Mouse (Mus musculus) limb, embryonic 13.5 days (tissue): ENCODE data around the gene Ofcc1. TPM values are rescaled to one million over a fixed set of nuclear protein-coding genes. Genes with fewer than 3 reads are reported as not detected.
A peak's percentile ranks its signal among the peaks of the same experiment; 100 is the strongest.

Experiments used
- ATAC-seq: fragments of 200-750 bp; cut with Nextera tagmentation; 2 replicates; pipeline ENCODE4 v1.8.0; 2017; ENCODE audit warnings: low read depth, moderate number of reproducible peaks, moderate TSS enrichment; ENCODE audit not compliant: low FRiP score
- H3K27ac ChIP-seq: fragments of 300-500 bp; sonication (generic); 2 replicates; pipeline ENCODE4 v1.5.1; 2015; ENCODE audit warnings: inconsistent platforms, mild to moderate bottlenecking, moderate library complexity
- H3K27me3 ChIP-seq: fragments of 300-500 bp; sonication (generic); 2 replicates; pipeline ENCODE4 v1.6.1; 2015; ENCODE audit warnings: mild to moderate bottlenecking, inconsistent platforms
- H3K36me3 ChIP-seq: fragments of 300-500 bp; sonication (generic); 2 replicates; pipeline ENCODE4 v1.6.1; 2015; ENCODE audit warnings: inconsistent platforms, mild to moderate bottlenecking, moderate library complexity
- H3K4me1 ChIP-seq: fragments of 300-500 bp; sonication (generic); 2 replicates; pipeline ENCODE4 v1.6.1; 2015; ENCODE audit warnings: inconsistent platforms
- H3K4me2 ChIP-seq: fragments of 300-500 bp; sonication (generic); replicated peaks from 2 replicates; pipeline ENCODE4 v1.6.1; 2015; ENCODE audit warnings: inconsistent platforms, mild to moderate bottlenecking, moderate library complexity
- H3K4me3 ChIP-seq: fragments of 300-500 bp; sonication (generic); 2 replicates; pipeline ENCODE4 v1.5.1; 2015; ENCODE audit warnings: moderate library complexity, mild to moderate bottlenecking, inconsistent platforms
- H3K9ac ChIP-seq: fragments of 300-500 bp; sonication (generic); 2 replicates; pipeline ENCODE4 v1.6.1; 2015; ENCODE audit warnings: mild to moderate bottlenecking, inconsistent platforms
- H3K9me3 ChIP-seq: fragments of 300-500 bp; sonication (generic); 2 replicates; pipeline ENCODE4 v1.6.1; 2016; ENCODE audit warnings: inconsistent platforms
- WGBS: fragments of 180-500 bp; shearing (Covaris S2); methylation state at CpG from one replicate; pipeline ENCODE4 v1.1.7; 2015; 5-methylcytosine and 5-hydroxymethylcytosine counted together
- polyA plus RNA-seq: library from polyadenylated mRNA; unstranded; fragments of >200 nt; fragmentation: Nextera tagmentation; extraction: Ambion mirVana; gene quantifications from 2 replicates; pipeline ENCODE4 v1.2.1, GENCODE M21; 2015

Gene Ofcc1
- polyA plus RNA-seq, 1 experiment from 2014 or later: not detected

- H3K36me3 ChIP-seq: no peaks in the 10 kb centered on the region
- no peak for ATAC-seq
- no peaks in the 10 kb centered on the region for H3K27me3 ChIP-seq
- WGBS: 77% methylated on average over 9 of the region's 9 CpGs
- no peak overlapping the region for H3K4me3 ChIP-seq
- no peaks in the 10 kb centered on the region for H3K4me1 ChIP-seq
- no peak overlapping the region for H3K27ac ChIP-seq
- H3K4me2 ChIP-seq: no peak overlapping the region
- no peak overlapping the region for H3K9ac ChIP-seq
- no peaks in the 10 kb centered on the region for H3K9me3 ChIP-seq
Measured at GRCm38 (mm10) chr13:40208314-40208713, 152.9 kb downstream of the Ofcc1 start.

- no peak overlapping the region for H3K4me3 ChIP-seq
- no peaks in the 10 kb centered on the region for H3K27me3 ChIP-seq
- WGBS: 6% methylated on average over 3 of the region's 3 CpGs
- H3K36me3 ChIP-seq: no peaks in the 10 kb centered on the region
- H3K9ac ChIP-seq: no peak overlapping the region
- no peaks in the 10 kb centered on the region for H3K9me3 ChIP-seq
- H3K4me1 ChIP-seq: 0 out of 2 replicates have a peak, but pooled peaks cover 6% of the 10 kb centered on the region
- H3K27ac ChIP-seq: no peak overlapping the region
- ATAC-seq: no peak
- H3K4me2 ChIP-seq: no peak overlapping the region
Measured at GRCm38 (mm10) chr13:40181786-40182185, 179.5 kb downstream of the Ofcc1 start.

GRCm38 (mm10) chr13:40171775-40172174 is 189.5 kb downstream of the Ofcc1 start:
- no peak for ATAC-seq
- H3K9me3 ChIP-seq: no peaks in the 10 kb centered on the region
- H3K4me1 ChIP-seq: no peaks in the 10 kb centered on the region
- H3K36me3 ChIP-seq: no peaks in the 10 kb centered on the region
- H3K9ac ChIP-seq: no peak overlapping the region
- no peak overlapping the region for H3K27ac ChIP-seq
- H3K4me3 ChIP-seq: no peak overlapping the region
- WGBS: 73% methylated on average over 4 of the region's 4 CpGs
- no peak overlapping the region for H3K4me2 ChIP-seq
- no peaks in the 10 kb centered on the region for H3K27me3 ChIP-seq

DNA sequence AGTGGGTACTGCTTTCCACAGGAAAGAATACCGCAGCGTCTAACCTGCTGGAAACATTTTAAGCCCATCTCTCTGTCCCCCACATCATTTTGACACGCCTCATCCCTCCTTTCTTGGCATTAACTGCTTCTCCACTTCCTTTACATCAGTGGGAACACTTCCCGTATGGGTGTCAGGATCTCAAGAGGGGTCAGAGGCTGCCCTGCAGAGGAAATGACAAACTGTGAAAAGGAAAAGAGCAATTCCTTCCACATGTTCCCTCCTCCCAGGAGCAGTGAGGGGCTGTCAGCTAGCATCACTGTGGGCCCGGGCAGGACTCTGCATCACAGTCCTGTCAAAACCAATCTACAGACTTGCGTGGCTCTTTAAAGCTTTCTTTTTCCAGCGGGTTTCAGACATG is 193.4 kb downstream of the Ofcc1 start:
- 16% methylated on average over 7 of the region's 7 CpGs for WGBS
- no peak for ATAC-seq

DNA sequence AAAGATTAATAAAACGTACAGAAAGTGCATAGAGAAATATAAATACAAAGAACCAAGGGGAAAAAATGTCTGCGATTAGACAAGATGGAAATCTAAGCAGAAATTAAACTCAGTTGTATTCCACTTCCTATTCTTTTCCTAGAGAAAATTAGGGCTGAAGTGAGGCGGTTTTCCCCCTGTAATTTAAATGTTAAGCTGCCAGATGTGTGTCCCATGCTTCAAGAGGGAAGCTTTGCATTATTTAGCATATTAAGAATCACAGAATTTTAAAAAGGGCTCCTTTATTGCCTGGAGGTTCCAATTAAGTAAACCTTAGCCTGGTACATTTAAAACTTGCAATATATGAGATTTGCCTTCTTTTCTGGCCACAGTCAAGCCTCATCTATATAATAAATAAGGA is 205.8 kb downstream of the Ofcc1 start:
- H3K36me3 ChIP-seq: no peaks in the 10 kb centered on the region
- no peak for ATAC-seq
- 51% methylated on average over 3 of the region's 3 CpGs for WGBS
- H3K9ac ChIP-seq: no peak overlapping the region
- no peaks in the 10 kb centered on the region for H3K27me3 ChIP-seq
- H3K4me2 ChIP-seq: no peak overlapping the region
- no peak overlapping the region for H3K4me3 ChIP-seq
- H3K27ac ChIP-seq: no peak overlapping the region
- H3K4me1 ChIP-seq: no peaks in the 10 kb centered on the region; the same call in 1 of the 2 replicates
- H3K9me3 ChIP-seq: no peaks in the 10 kb centered on the region

More for the DNA sequence above, 193.4 kb downstream of the Ofcc1 start:
- Histone ChIP-seq H3K9ac (no peak overlapping the region), H3K27me3 (no peaks in the 10 kb centered on the region), H3K27ac (no peak overlapping the region), H3K9me3 (no peaks in the 10 kb centered on the region), H3K4me1 (no peaks in the 10 kb centered on the region), H3K36me3 (no peaks in the 10 kb centered on the region), H3K4me2 (no peak overlapping the region), H3K4me3 (no peak overlapping the region)

DNA sequence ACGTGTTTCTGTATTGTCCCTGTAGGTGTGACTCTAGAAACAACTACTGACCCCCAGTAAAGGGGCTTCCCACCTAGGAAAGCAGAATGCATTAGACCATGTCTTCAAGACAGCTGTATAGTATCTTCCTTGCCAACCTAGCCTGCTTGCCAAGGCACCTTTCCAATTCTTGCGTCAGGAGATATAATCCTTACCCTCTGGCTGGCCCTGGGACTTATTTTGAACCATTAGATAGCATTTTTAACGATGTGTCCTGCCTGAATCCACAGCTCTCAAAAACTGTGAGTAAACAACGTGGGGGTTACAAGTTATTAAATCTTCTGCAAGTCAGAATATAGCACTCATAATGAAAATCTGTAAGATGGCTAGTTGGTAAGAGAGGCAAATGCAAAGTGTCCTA is 221.3 kb downstream of the Ofcc1 start:
- H3K36me3 ChIP-seq: no peaks in the 10 kb centered on the region

GRCm38 (mm10) chr13:40136096-40136495 is 225.2 kb downstream of the Ofcc1 start:
- H3K9me3 ChIP-seq: no peaks in the 10 kb centered on the region
- H3K36me3 ChIP-seq: no peaks in the 10 kb centered on the region
- ATAC-seq: no peak
- WGBS: 36% methylated on average over 3 of the region's 3 CpGs
- no peak overlapping the region for H3K4me3 ChIP-seq
- no peak overlapping the region for H3K27ac ChIP-seq
- no peak overlapping the region for H3K9ac ChIP-seq
- peak overlapping the region; percentile 33 for H3K4me2 ChIP-seq
- 0 out of 2 replicates have a peak, but pooled peaks cover 3% of the 10 kb centered on the region for H3K27me3 ChIP-seq
- H3K4me1 ChIP-seq: peaks cover 12% of the 10 kb centered on the region

More for the DNA sequence above, 221.3 kb downstream of the Ofcc1 start:
- Histone ChIP-seq H3K4me3 (no peak overlapping the region), H3K27ac (no peak overlapping the region), H3K9me3 (no peaks in the 10 kb centered on the region), H3K4me1 (peaks cover 12% of the 10 kb centered on the region), H3K9ac (no peak overlapping the region), H3K27me3 (0 out of 2 replicates have a peak, but pooled peaks cover 3% of the 10 kb centered on the region), H3K4me2 (no peak overlapping the region)
- 81% methylated on average over 4 of the region's 4 CpGs for WGBS
- no peak for ATAC-seq

DNA sequence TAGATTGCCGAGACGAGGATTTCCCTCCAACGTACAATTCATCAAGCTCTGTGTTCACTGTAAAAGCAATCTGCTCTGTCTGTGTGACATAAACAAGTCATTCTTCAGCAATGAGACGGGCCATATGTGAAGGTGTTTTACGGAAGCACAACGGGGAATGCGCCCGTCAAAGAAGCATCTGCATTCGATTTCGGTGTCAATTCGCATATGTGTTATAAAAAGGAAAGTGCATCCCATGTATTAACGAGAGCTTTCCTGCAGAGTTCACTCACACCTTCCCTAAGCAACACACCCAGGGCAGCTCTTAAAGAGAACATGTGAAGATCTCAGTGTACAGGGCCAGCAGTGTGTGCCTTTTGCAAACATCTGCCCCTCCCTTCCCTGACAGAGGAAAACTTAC is 225.6 kb downstream of the Ofcc1 start:
- ATAC-seq: no peak
- WGBS: 13% methylated on average over 12 of the region's 12 CpGs

GRCm38 (mm10) chr13:40123868-40124267 is 237.4 kb downstream of the Ofcc1 start:
- Histone ChIP-seq H3K27ac (no peak overlapping the region), H3K9ac (no peak overlapping the region), H3K4me3 (no peak overlapping the region), H3K36me3 (no peaks in the 10 kb centered on the region), H3K9me3 (no peaks in the 10 kb centered on the region), H3K4me1 (no peaks in the 10 kb centered on the region), H3K4me2 (no peak overlapping the region), H3K27me3 (no peaks in the 10 kb centered on the region)
- WGBS: 86% methylated on average over 2 of the region's 2 CpGs
- ATAC-seq: no peak

More for the DNA sequence above, 225.6 kb downstream of the Ofcc1 start:
- Histone ChIP-seq H3K36me3 (no peaks in the 10 kb centered on the region), H3K4me2 (peak overlapping the region; percentile 33), H3K4me3 (no peak overlapping the region), H3K9me3 (no peaks in the 10 kb centered on the region), H3K27me3 (0 out of 2 replicates have a peak, but pooled peaks cover 3% of the 10 kb centered on the region), H3K4me1 (peaks cover 12% of the 10 kb centered on the region), H3K9ac (no peak overlapping the region), H3K27ac (no peak overlapping the region)

DNA sequence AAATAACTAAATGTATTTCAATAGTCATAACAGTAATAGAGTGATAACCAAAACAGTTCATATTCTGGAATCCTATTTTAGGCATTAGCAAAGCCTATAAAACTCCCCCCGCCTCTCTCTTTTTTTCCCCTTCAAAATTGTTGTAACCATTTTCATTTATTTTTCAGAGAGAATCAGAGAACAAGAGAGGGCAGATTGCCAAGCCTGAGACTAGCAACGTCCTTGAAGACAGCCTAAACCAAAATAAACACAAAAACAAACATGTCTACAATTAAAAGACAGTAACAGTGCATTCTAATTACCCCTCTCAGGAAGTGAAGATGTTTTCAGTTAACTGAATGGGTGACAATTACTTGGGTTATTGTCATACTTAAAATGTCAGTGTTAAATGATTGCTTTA is 248.9 kb downstream of the Ofcc1 start:
- WGBS: 45% methylated on average over 2 of the region's 2 CpGs
- no peaks in the 10 kb centered on the region for H3K4me1 ChIP-seq
- ATAC-seq: no peak
- H3K4me3 ChIP-seq: no peak overlapping the region
- no peaks in the 10 kb centered on the region for H3K27me3 ChIP-seq
- no peak overlapping the region for H3K9ac ChIP-seq
- H3K4me2 ChIP-seq: no peak overlapping the region
- H3K36me3 ChIP-seq: no peaks in the 10 kb centered on the region
- H3K9me3 ChIP-seq: no peaks in the 10 kb centered on the region
- H3K27ac ChIP-seq: no peak overlapping the region

DNA sequence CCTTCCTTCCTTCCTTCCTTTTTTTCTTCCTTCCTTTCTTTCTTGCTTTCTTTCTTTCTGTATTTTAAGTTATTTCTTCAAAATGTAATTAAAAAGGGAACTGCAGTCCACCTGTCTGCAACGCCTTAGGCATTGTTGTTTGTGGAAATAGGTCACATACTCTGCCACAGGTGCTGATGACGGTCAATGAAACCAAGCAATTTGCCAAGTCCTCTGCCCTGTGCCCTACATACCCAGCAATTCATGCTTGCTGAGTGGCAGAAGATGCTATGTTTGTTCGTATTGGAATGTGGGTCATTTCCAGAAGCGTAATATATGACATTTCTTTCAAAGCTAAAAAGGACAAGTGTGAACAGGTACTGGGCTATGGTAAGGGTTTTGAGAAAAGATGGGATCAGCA is 285.0 kb downstream of the Ofcc1 start:
- Histone ChIP-seq H3K4me3 (no peak overlapping the region), H3K27me3 (no peaks in the 10 kb centered on the region), H3K27ac (no peak overlapping the region), H3K4me2 (no peak overlapping the region), H3K9me3 (no peaks in the 10 kb centered on the region), H3K4me1 (no peaks in the 10 kb centered on the region), H3K9ac (no peak overlapping the region), H3K36me3 (no peaks in the 10 kb centered on the region)
- no peak for ATAC-seq
- 81% methylated on average over 4 of the region's 4 CpGs for WGBS

GRCm38 (mm10) chr13:40074850-40075416 is 286.3 kb downstream of the Ofcc1 start:
- no peak overlapping the region for H3K9ac ChIP-seq
- H3K9me3 ChIP-seq: no peaks in the 10 kb centered on the region
- WGBS: 52% methylated on average over 3 of the region's 3 CpGs
- no peak for ATAC-seq
- H3K27me3 ChIP-seq: no peaks in the 10 kb centered on the region
- no peak overlapping the region for H3K4me3 ChIP-seq
- H3K4me1 ChIP-seq: no peaks in the 10 kb centered on the region
- H3K4me2 ChIP-seq: no peak overlapping the region
- no peaks in the 10 kb centered on the region for H3K36me3 ChIP-seq
- no peak overlapping the region for H3K27ac ChIP-seq

DNA sequence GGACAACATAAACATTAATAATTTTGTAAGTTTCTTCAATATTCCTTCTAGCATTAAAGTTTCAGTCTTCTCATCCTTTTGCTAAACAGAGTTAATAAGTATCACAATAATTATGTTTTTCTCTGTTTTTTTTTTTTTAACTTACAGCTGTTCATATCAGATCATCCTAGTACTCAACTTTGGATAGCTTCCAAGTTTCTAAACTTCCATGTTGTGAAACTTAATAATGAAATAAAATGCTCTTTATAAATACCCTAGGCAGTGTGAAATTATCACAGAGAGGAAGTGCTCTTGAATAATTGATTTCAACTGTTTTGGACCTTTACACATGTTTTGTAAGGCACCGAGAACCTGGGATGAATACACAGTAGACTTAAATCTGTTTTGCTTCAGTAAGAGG is 291.2 kb downstream of the Ofcc1 start:
- Histone ChIP-seq H3K36me3 (no peaks in the 10 kb centered on the region), H3K4me2 (no peak overlapping the region), H3K9ac (no peak overlapping the region), H3K27ac (no peak overlapping the region), H3K4me3 (no peak overlapping the region), H3K4me1 (no peaks in the 10 kb centered on the region), H3K9me3 (no peaks in the 10 kb centered on the region), H3K27me3 (no peaks in the 10 kb centered on the region)
- no peak for ATAC-seq
- WGBS: 64% methylated on average over 1 of the region's 1 CpGs
